ENCODE assay signal across 23 mouse cellular contexts in genomic region chr9:96266793-96267558, GRCm38 (mm10).
A peak's percentile ranks its signal among the peaks of the same experiment; 100 is the strongest.
DNase-seq lines count a peak whose midpoint lies in the region; ATAC-seq and TF ChIP-seq lines count a peak whose summit lies in the region.
"Had no signal": no experiment of that assay in that cellular context is flagged by ENCODE, and none has a peak within 500 bp of the region (broad histone marks: within the 10 kb centered on the region; RNA-seq: fewer than 3 reads in every experiment).

No protein-coding gene starts in this region.

- peak overlapping the region; percentile 59; the same call in 1 of the 2 replicates for H3K27ac ChIP-seq in heart, embryonic 10.5 days
- no peak overlapping the region for H3K27ac ChIP-seq in kidney, adult 2 months (ENCODE audit: insufficient read depth, low read depth, low read length)
- H3K27ac ChIP-seq: embryonic facial prominence, embryonic 15.5 days; forebrain, embryonic 15.5 days; hindbrain, embryonic 14.5 days; intestine, embryonic 15.5 days; kidney, postnatal 0 days; limb, embryonic 10.5 days; macrophage; midbrain, embryonic 13.5 days; neural tube, embryonic 15.5 days had no signal

- no peaks in the 10 kb centered on the region for H3K27me3 ChIP-seq in heart, embryonic 10.5 days (ENCODE audit: insufficient read depth, poor library complexity, severe bottlenecking)
- H3K27me3 ChIP-seq in kidney, adult 2 months (replicated peaks; ENCODE audit: control insufficient read depth, insufficient read depth, low read length), result no peaks in the 10 kb centered on the region
- H3K27me3 ChIP-seq: embryonic facial prominence, embryonic 15.5 days; forebrain, embryonic 15.5 days; intestine, embryonic 15.5 days; midbrain, embryonic 13.5 days; neural tube, embryonic 15.5 days had no signal

- WGBS in heart, embryonic 10.5 days, result 74% methylated on average over 6 of the region's 6 CpGs
- 91% methylated on average over 6 of the region's 6 CpGs for whole genome bisulfite sequencing in kidney, adult 2 months

- no peaks in the 10 kb centered on the region for H3K4me1 ChIP-seq in heart, embryonic 10.5 days
- H3K4me1 ChIP-seq in kidney, adult 2 months (ENCODE audit: control insufficient read depth, insufficient read depth, low read length), result no peaks in the 10 kb centered on the region
- H3K4me1 ChIP-seq: embryonic facial prominence, embryonic 15.5 days; forebrain, embryonic 15.5 days; intestine, embryonic 15.5 days; limb, embryonic 10.5 days; neural tube, embryonic 15.5 days had no signal

- TF ChIP-seq CTCF in kidney, adult 2 months (conservative IDR thresholded peaks at IDR 0.05; ENCODE audit: insufficient read depth, insufficient read length, low read depth, low read length), result no peak

- H3K4me3 ChIP-seq in heart, embryonic 10.5 days, result no peak overlapping the region
- H3K4me3 ChIP-seq in kidney, adult 2 months (ENCODE audit: insufficient read depth, low read depth, low read length), result no peak overlapping the region
- H3K4me3 ChIP-seq: embryonic facial prominence, embryonic 15.5 days; forebrain, embryonic 15.5 days; intestine, embryonic 15.5 days; limb, embryonic 10.5 days; midbrain, embryonic 13.5 days; myocyte; neural tube, embryonic 15.5 days had no signal

- H3K36me3 ChIP-seq in heart, embryonic 10.5 days, result no peaks in the 10 kb centered on the region
- no peaks in the 10 kb centered on the region for H3K36me3 ChIP-seq in kidney, adult 2 months (ENCODE audit: control insufficient read depth, insufficient read depth, low read length)
- H3K36me3 ChIP-seq: embryonic facial prominence, embryonic 15.5 days; forebrain, embryonic 15.5 days; intestine, embryonic 15.5 days; limb, embryonic 10.5 days; midbrain, embryonic 13.5 days; neural tube, embryonic 15.5 days had no signal

- no peak for TF ChIP-seq POLR2A in kidney, adult 2 months (IDR thresholded peaks at IDR 0.05; ENCODE audit: low read depth, low read length)

- peak; percentile 98 for ATAC-seq in megakaryocyte progenitor cell, adult 5-6 weeks (replicated peaks; ENCODE audit: poor library complexity)
- ATAC-seq in cerebellum, adult (ENCODE audit: insufficient number of reproducible peaks, low FRiP score, low TSS enrichment), result no peak
- ATAC-seq: CD4-positive, CD25-positive, alpha-beta regulatory T cell, adult 4 months; forebrain, embryonic 15.5 days; intestine, embryonic 15.5 days; midbrain, embryonic 13.5 days had no signal

- DNase-seq in heart, embryonic 10.5 days (ENCODE audit: low spot score), result peak; percentile 79
- DNase-seq in heart, postnatal 25 days (ENCODE audit: low spot score), result no peak
- DNase-seq in MEL-GATA-1-ER (ENCODE audit: extremely low read depth, low read depth) (peak; percentile 43), liver (peak; percentile 84)
- no peak for DNase-seq in kidney, adult 2 months
- no peak for DNase-seq in lung, postnatal 14 days
- DNase-seq: adrenal gland, postnatal 14 days; cerebellum, adult 9-10 months; lung, embryonic 14.5 days; right cerebral cortex, postnatal 4 days had no signal

- intact Hi-C loops in heart, postnatal 25 days (cut with DNase I), result no loop called here

- no peaks in the 10 kb centered on the region for H3K9me3 ChIP-seq in heart, embryonic 10.5 days
- H3K9me3 ChIP-seq: embryonic facial prominence, embryonic 15.5 days; forebrain, embryonic 15.5 days; intestine, embryonic 15.5 days; limb, embryonic 10.5 days; midbrain, embryonic 13.5 days; neural tube, embryonic 15.5 days had no signal

Comparison
In these comparisons a context has a peak if more than half of its experiments do, and no peak if none do; other contexts are left out.
1. DNase-seq: peak in heart, embryonic 10.5 days (single experiment), MEL-GATA-1-ER (single experiment) and liver (single experiment); none in heart, postnatal 25 days (single experiment), kidney, adult 2 months (single experiment) and lung, postnatal 14 days (single experiment).